Mouse (Mus musculus) bone marrow, adult 2 months (tissue): ENCODE results near the gene Pole2.

ENCODE experiments used
- CTCF ChIP-seq: fragments of 200-500 bp; IDR thresholded peaks from 2 replicates; pipeline ENCODE4 v1.5.1; 2011; ENCODE audit warnings: low read length, control low read depth; ENCODE audit not compliant: control insufficient read depth, insufficient read depth
- POLR2A ChIP-seq: fragments of 200-500 bp; IDR thresholded peaks from 2 replicates; pipeline ENCODE4 v1.6.1; 2011; ENCODE audit warnings: low read depth, mild to moderate bottlenecking, control low read depth, low read length, borderline replicate concordance; ENCODE audit not compliant: control insufficient read depth

- TF ChIP-seq CTCF = no peak
- TF ChIP-seq POLR2A = peak; percentile 63; the same call in 1 of the 2 replicates
Measured at GRCm38 (mm10) chr12:69227776-69228466, at the start of gene Pole2.
